Mouse (Mus musculus) kidney, adult 10 weeks (tissue): ENCODE results near the gene Asb6. TPM values are rescaled to one million over a fixed set of nuclear protein-coding genes. Genes with fewer than 3 reads are reported as not detected.

Experiments used
- polyA plus RNA-seq: library from polyadenylated mRNA; stranded (reverse); fragments of 350-450 nt; fragmentation: Illumina TruSeq; extraction: RNeasy Lipid Tissue Mini Kit (QIAGEN cat#74804); gene quantifications from one replicate; pipeline ENCODE4 v1.2.3, GENCODE M21; 2014; ENCODE audit warnings: low read depth, low replicate concordance

The Asb6 gene
- not detected for polyA plus RNA-seq

DNA sequence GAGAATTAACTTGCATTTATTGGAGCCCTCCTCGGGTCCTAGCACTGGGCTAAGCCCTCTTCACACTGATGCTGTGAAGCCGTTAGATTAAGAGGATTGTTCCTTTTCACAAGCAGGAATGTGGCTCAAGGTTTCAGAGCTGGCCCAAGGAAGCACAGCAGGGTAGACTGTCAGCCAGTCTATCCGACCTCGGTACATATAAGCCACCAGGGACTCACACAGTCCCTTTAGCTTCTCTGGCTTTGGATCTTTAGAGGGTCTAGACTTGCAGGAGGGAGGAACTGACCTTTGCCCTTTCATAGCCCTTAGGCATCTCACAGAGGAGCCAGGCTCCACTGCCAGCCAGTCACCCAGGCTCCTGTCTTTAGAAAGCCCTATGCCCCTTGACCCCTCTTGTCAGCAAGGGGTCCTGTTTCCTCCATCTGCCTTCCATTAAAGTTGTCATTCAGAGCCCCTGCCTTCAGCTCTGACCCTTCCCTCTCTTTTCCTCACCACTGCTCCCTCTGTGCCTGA lies at the start of gene Asb6:
TSS of gene Asb6 (minus strand) at position 51 of the 513 bp plus-strand sequence.

GRCm38 (mm10) chr2:30834373-30835022 lies 4.4 kb upstream of the Asb6 start, which contains the start of gene Prrx2:
Gene Prrx2, plus strand, starts transcription at chr2:30834972.

GRCm38 (mm10) chr2:30807648-30808295 lies 22.4 kb downstream of the Asb6 start, which contains the start of gene Ntmt1:
Gene Ntmt1, plus strand, starts transcription at chr2:30807826.

DNA sequence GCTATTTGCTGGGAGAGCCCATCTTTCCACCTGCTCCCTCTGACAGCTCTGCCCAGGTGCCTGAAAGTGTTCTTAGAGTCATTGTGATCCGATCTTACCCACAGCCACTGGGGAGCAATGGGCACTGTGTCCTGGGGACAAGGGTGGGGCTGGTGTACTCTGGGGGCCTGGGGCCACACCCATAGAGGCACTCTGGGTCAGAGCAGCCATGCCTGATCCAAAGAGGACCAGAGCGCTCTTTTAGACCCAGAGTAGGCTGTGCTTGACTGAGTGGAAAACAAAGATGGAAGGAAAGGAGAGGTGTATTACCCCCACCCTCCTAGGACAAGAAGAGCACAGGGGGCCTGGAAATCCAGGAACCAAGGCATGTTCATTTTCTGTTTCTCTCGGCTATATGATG lies 26.5 kb downstream of the Asb6 start, which contains the start of gene 1700001O22Rik:
TSS of gene 1700001O22Rik (minus strand) at position 58 of the 400 bp plus-strand sequence.

Other genes starting within 250 kb of the Asb6 start
- 1.1 TPM for gene Cstad, start 235.3 kb downstream of the Asb6 start, polyA plus RNA-seq
- gene 1700001O22Rik, start 26.7 kb downstream of the Asb6 start, polyA plus RNA-seq, result not detected
- not detected for gene Ntmt1, start 22.5 kb downstream of the Asb6 start, polyA plus RNA-seq
- not detected for gene Prrx2, start 4.6 kb upstream of the Asb6 start, polyA plus RNA-seq
- 11.4 TPM for gene Ptges, start 99.5 kb upstream of the Asb6 start, polyA plus RNA-seq
- 14.4 TPM for gene Tor1b, start 122.6 kb upstream of the Asb6 start, polyA plus RNA-seq
- 12.2 TPM for gene Tor1a, start 137.6 kb upstream of the Asb6 start, polyA plus RNA-seq
- gene BC005624, start 151.9 kb upstream of the Asb6 start, polyA plus RNA-seq, result 15.4 TPM
- gene Usp20, start 151.9 kb upstream of the Asb6 start, polyA plus RNA-seq, result 1.4 TPM